Mouse (Mus musculus) myocyte (in vitro differentiated cells): ENCODE results near the gene Pcyox1.

Source experiments
- E2F4 ChIP-seq: IDR thresholded peaks from one replicate; pipeline ENCODE4 v1.6.1; 2011; ENCODE audit warnings: mild to moderate bottlenecking, control low read depth, moderate library complexity; ENCODE audit not compliant: insufficient read depth
- POLR2A ChIP-seq: IDR thresholded peaks from one replicate; pipeline ENCODE4 v1.6.1; 2011; ENCODE audit warnings: low read depth, mild to moderate bottlenecking, control low read depth, moderate library complexity; ENCODE audit not compliant: insufficient read length
- POLR2AphosphoS2 ChIP-seq: IDR thresholded peaks from one replicate; pipeline ENCODE4 v1.6.1; 2011; ENCODE audit warnings: low read depth, control low read depth; ENCODE audit not compliant: insufficient read length

GRCm38 (mm10) chr6:86368479-86368878 lies 28.5 kb downstream of the Pcyox1 start:
- TF ChIP-seq POLR2AphosphoS2 (no peak), POLR2A (no peak), E2F4 (no peak)
